Mouse (Mus musculus) cerebellum, adult (tissue): ENCODE data around the gene Rnf208.

Experiments used
- ATAC-seq: cut with Nextera tagmentation; 2 replicates; pipeline ENCODE4 v1.9.2; 2017; ENCODE audit warnings: mild to moderate bottlenecking, moderate library complexity, mixed read lengths; ENCODE audit not compliant: insufficient number of reproducible peaks, low FRiP score, low TSS enrichment

The Rnf208 gene

DNA sequence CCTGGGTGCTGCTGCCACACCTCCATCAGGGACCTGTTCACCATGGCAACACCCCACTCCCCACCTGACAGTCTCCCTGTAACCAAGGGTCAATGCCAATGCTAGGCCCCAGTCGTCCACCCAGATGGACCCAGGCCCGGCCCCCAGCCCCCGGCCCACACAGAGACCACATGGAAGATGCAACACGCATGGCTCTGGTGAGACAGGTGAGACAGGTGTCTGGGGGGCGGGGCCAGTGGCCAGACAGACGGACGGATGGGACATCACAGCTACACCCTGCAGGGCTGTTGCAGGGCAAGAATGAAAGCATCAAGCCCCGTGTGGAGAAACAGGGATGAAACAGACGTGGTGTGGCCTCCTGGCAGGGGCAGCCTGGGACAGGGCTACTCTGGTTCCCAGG, 51.7 kb downstream of the Rnf208 start:
- no peak for ATAC-seq
